Mouse (Mus musculus) liver, embryonic 14.5 days (tissue): ENCODE measurements around the gene Art2b.

Experiments
- CTCF ChIP-seq: IDR thresholded peaks from 2 replicates; pipeline ENCODE4 v1.5.1; 2016; ENCODE audit warnings: antibody characterized with exemption, low read depth, control low read depth
- EP300 ChIP-seq: IDR thresholded peaks from 2 replicates; pipeline ENCODE4 v1.6.1; 2016; ENCODE audit warnings: antibody characterized with exemption, low read depth

- no peak for TF ChIP-seq CTCF
- no peak for TF ChIP-seq EP300
These were observed 30.9 kb upstream of the Art2b start for GRCm38 (mm10) chr7:101616136-101616835.
